Mouse (Mus musculus): ENCODE data around the gene Gnl3. TPM values are rescaled to one million over a fixed set of nuclear protein-coding genes. Genes with fewer than 3 reads are reported as not detected.

Gene Gnl3
- 5.0 and 14.9 TPM in 2 replicates for polyA plus RNA-seq (2012; ENCODE audit: low replicate concordance)

DNA sequence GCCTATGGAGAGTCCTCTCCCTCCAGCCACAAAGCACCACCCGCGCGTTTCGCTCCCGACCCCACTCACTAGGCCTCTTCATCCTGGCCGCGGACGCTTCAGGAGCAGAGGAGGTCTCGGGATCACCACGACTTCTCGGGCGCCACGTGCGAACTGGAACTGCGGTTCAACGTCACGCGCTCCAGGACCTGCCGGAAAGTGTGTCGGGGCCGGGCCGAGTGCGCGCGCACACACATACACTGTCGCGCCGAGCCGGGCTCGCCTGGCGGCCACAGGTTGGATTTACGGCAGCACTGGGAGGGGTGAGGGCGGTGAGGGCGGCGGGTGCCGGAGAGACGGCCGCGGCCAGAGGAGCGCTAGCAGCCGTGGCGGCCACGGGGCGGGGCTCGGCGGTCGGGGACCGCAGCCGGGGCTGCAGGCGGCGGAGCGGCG lies at the start of gene Gnl3, which contains the start of gene Pbrm1:
Gene Gnl3 (minus strand): TSS at position 293 of the 432 bp plus-strand sequence.
Gene Pbrm1 (plus strand): TSS at position 279 of the 432 bp plus-strand sequence.

DNA sequence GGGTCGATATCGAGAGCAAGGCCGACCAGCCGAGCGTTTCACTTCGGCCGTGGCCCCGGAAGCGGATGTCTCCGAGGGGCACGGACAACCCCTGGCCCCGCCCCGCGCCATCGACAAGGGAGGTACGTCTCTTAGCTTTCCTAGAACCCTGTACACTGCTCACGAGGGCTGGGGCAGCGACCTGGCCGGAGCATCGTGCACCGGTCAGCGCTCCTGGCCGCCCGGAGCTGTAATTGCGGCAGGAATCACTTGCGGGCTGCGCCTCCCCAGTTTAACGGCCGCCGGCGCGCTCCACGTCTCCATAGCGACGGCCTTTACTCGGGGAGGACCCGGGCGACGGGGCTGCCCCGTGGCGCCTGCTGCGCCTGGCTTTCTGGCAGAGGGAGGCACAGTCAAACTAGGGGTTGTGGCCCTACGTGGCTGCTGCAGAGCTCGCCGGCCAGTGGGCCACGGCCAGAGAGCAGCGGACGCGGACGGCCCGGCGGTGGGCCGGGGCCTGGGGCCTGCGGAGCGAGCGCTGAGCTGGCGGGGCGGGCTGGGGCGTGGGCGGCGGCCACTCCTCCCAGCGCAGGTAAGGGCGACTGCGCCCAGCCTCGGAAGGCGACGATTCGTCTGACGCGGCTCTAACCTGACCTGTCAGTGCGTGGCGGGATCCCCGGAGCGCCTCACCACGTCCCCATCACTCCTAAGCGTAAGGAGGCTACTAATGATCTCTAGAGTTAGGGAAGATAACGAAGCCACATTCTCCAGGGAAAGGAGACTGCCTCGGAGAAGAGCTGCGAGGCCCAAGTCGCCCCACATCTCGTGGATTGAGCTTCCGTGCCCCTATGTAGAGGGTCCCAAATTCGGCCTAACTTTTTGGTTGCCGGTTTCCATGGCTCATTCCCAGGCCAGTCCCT lies 17.4 kb downstream of the Gnl3 start, which contains the start of the genes Glt8d1 and Spcs1:
Gene Glt8d1 (plus strand): TSS at position 94 of the 899 bp plus-strand sequence.
Gene Spcs1 (minus strand): TSS at position 366 of the 899 bp plus-strand sequence.

Other genes with a start within 250 kb of the Gnl3 start
- 18.3 and 50.0 TPM in 2 replicates for gene Tmem110, start 193.6 kb downstream of the Gnl3 start, polyA plus RNA-seq (2012; ENCODE audit: low replicate concordance)
- not detected in 2 replicates for gene Mustn1, start 140.0 kb downstream of the Gnl3 start, polyA plus RNA-seq (2012; ENCODE audit: low replicate concordance)
- gene Itih4, start 132.7 kb downstream of the Gnl3 start, polyA plus RNA-seq (2012; ENCODE audit: low replicate concordance) = not detected in 2 replicates
- gene Itih3, start 95.4 kb downstream of the Gnl3 start, polyA plus RNA-seq (2012; ENCODE audit: low replicate concordance) = 0.17 TPM in 1 of 2 replicates, not detected in the other
- gene Itih1, start 75.9 kb downstream of the Gnl3 start, polyA plus RNA-seq (2012; ENCODE audit: low replicate concordance) = not detected in 2 replicates
- 2.5 and 3.4 TPM in 2 replicates for gene Nek4, start 67.8 kb downstream of the Gnl3 start, polyA plus RNA-seq (2012; ENCODE audit: low replicate concordance)
- gene Glt8d1, start 17.8 kb downstream of the Gnl3 start, polyA plus RNA-seq (2012; ENCODE audit: low replicate concordance) = 2.4 and 4.0 TPM in 2 replicates
- 15.1 and 44.4 TPM in 2 replicates for gene Spcs1, start 17.5 kb downstream of the Gnl3 start, polyA plus RNA-seq (2012; ENCODE audit: low replicate concordance)
- 7.6 and 21.7 TPM in 2 replicates for gene Pbrm1, start within 50 bp of the Gnl3 start, polyA plus RNA-seq (2012; ENCODE audit: low replicate concordance)
- gene Smim4, start 109.8 kb upstream of the Gnl3 start, polyA plus RNA-seq (2012; ENCODE audit: low replicate concordance) = 48.2 and 72.9 TPM in 2 replicates
- 40.8 and 99.2 TPM in 2 replicates for gene Nt5dc2, start 111.9 kb upstream of the Gnl3 start, polyA plus RNA-seq (2012; ENCODE audit: low replicate concordance)
- gene Stab1, start 149.5 kb upstream of the Gnl3 start, polyA plus RNA-seq (2012; ENCODE audit: low replicate concordance) = 2.1 and 4.2 TPM in 2 replicates
- 0.26 TPM in 1 of 2 replicates, not detected in the other for gene Tnnc1, start 189.2 kb upstream of the Gnl3 start, polyA plus RNA-seq (2012; ENCODE audit: low replicate concordance)
- gene Nisch, start 197.8 kb upstream of the Gnl3 start, polyA plus RNA-seq (2012; ENCODE audit: low replicate concordance) = 128 and 175 TPM in 2 replicates
- gene Sema3g, start 198.7 kb upstream of the Gnl3 start, polyA plus RNA-seq (2012; ENCODE audit: low replicate concordance) = 0.21 and 0.60 TPM in 2 replicates
- 1.8 and 3.5 TPM in 2 replicates for gene Phf7, start 232.2 kb upstream of the Gnl3 start, polyA plus RNA-seq (2012; ENCODE audit: low replicate concordance)
- gene Bap1, start 232.3 kb upstream of the Gnl3 start, polyA plus RNA-seq (2012; ENCODE audit: low replicate concordance) = 34.1 and 85.8 TPM in 2 replicates

All from leukemia stem cell, adult 10-12 weeks (primary cell).